Mouse (Mus musculus) hindbrain, embryonic 13.5 days (tissue): ENCODE measurements around the gene Cyp2w1. TPM values are rescaled to one million over a fixed set of nuclear protein-coding genes. Genes with fewer than 3 reads are reported as not detected.

Experiments used
- ATAC-seq: fragments of 200-750 bp; cut with Nextera tagmentation; 2 replicates; pipeline ENCODE4 v1.8.0; 2017; ENCODE audit warnings: moderate TSS enrichment; ENCODE audit not compliant: low FRiP score
- H3K27ac ChIP-seq: fragments of 300-500 bp; sonication (generic); 2 replicates; pipeline ENCODE4 v1.5.1; 2015; ENCODE audit warnings: inconsistent platforms, mild to moderate bottlenecking, moderate library complexity
- H3K27me3 ChIP-seq: fragments of 300-500 bp; sonication (generic); 2 replicates; pipeline ENCODE4 v1.6.1; 2015; ENCODE audit warnings: mild to moderate bottlenecking, inconsistent platforms
- H3K36me3 ChIP-seq: fragments of 300-500 bp; sonication (generic); 2 replicates; pipeline ENCODE4 v1.6.1; 2015; ENCODE audit warnings: mild to moderate bottlenecking, inconsistent platforms
- H3K4me1 ChIP-seq: fragments of 300-500 bp; sonication (generic); replicated peaks from 2 replicates; pipeline ENCODE4 v1.6.1; 2015; ENCODE audit warnings: inconsistent platforms
- H3K4me2 ChIP-seq: fragments of 300-500 bp; sonication (generic); 2 replicates; pipeline ENCODE4 v1.6.1; 2015; ENCODE audit warnings: inconsistent platforms, mild to moderate bottlenecking, moderate library complexity
- H3K4me3 ChIP-seq: fragments of 300-500 bp; sonication (generic); 2 replicates; pipeline ENCODE4 v1.5.1; 2015; ENCODE audit warnings: mild to moderate bottlenecking, inconsistent platforms
- H3K9ac ChIP-seq: fragments of 300-500 bp; sonication (generic); 2 replicates; pipeline ENCODE4 v1.6.1; 2015; ENCODE audit warnings: mild to moderate bottlenecking, inconsistent platforms
- H3K9me3 ChIP-seq: fragments of 300-500 bp; sonication (generic); 2 replicates; pipeline ENCODE4 v1.6.1; 2016; ENCODE audit warnings: inconsistent platforms
- WGBS: fragments of 180-500 bp; shearing (Covaris S2); methylation state at CpG from one replicate; pipeline ENCODE4 v1.1.7; 2015; 5-methylcytosine and 5-hydroxymethylcytosine counted together
- microRNA counts: library from miRNA; unstranded; fragments of <30 nt; microRNA quantifications from one replicate; lab custom pipeline; 2016
- microRNA-seq: library from miRNA; unstranded; fragments of <30 nt; microRNA quantifications from one replicate; pipeline ENCODE4, GENCODE M21; 2016
- polyA plus RNA-seq: library from polyadenylated mRNA; unstranded; fragments of >200 nt; fragmentation: Nextera tagmentation; extraction: Ambion mirVana; gene quantifications from 2 replicates; pipeline ENCODE4 v1.2.1, GENCODE M21; 2015

The Cyp2w1 gene
- polyA plus RNA-seq, 1 experiment from 2014 or later: not detected

DNA sequence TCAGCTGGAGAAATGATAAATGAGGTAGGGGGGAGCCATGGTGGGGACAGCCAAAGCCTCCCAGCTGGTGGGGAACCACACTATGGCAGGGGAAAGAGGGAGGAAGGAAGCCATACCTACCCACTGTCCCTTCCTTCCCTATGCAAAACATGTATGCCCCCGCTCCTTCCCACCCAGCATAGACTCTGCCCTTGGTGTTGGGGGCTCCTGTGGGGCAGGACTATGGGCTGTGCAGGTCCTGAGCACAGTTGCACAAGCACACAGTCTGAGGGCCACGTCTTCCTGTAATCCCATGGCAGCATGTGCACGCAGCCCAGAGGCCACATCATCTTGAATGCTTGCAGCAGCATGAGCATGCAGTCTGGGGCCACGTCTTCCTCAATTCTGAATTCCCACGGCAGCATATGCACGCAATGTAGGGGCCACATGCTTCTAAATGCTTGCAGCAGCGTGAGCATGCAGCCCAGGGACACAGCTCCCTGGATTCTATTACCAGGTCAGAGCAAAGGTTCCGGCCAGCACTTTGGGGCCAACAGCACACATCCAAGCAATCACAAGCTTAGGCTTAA, 51.4 kb downstream of the Cyp2w1 start:
- no peak overlapping the region for H3K27ac ChIP-seq
- H3K4me2 ChIP-seq: no peak overlapping the region
- WGBS: 91% methylated on average over 8 of the region's 8 CpGs
- H3K9me3 ChIP-seq: no peaks in the 10 kb centered on the region
- no peaks in the 10 kb centered on the region for H3K36me3 ChIP-seq
- H3K27me3 ChIP-seq: no peaks in the 10 kb centered on the region
- ATAC-seq: no peak
- no peak overlapping the region for H3K4me3 ChIP-seq
- no peak overlapping the region for H3K9ac ChIP-seq
- peaks cover 27% of the 10 kb centered on the region for H3K4me1 ChIP-seq

DNA sequence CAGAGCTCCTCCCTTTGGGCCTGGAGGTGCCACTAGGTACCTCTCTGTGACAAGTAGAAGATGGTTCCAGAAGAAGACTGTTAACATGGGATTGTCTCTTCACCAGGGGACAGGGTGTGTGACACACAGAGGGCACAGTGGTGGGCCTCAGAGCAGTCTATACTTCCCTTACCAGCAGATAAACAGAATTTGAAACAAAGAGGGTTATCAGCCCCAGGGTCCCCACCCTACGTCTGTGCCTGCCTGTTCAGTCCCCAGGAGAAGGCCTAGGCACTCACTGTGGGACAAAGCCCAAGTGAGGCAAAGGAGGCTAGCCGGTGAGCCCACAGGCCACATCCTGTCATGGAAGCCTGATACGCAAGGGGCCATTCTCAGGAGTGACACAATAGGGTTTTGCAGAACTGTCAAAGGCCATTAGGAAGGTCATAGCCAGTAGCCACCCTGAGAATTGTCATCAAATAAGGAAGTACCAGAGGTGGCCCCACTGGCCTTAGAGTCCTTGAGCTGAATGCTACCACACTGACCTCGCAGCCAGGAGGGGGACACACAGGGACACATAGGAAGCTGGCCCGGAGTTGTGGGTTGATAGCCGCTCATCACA, 52.5 kb downstream of the Cyp2w1 start, which contains the start of gene C130050O18Rik:
C130050O18Rik (plus strand) TSS at position 480 of the 601 bp plus-strand sequence.
- Histone ChIP-seq H3K9me3 (no peaks in the 10 kb centered on the region), H3K4me3 (no peak within 1 kb of the TSS), H3K4me1 (peaks cover 32% of the 10 kb centered on the region), H3K4me2 (no peak within 1 kb of the TSS), H3K27ac (peak within 1 kb of the TSS; percentile 48; the same call in 1 of the 2 replicates), H3K36me3 (no peaks in the 10 kb centered on the region), H3K27me3 (no peaks in the 10 kb centered on the region), H3K9ac (no peak within 1 kb of the TSS)
- no peak for ATAC-seq
- 81% methylated on average over 6 of the region's 6 CpGs for WGBS

DNA sequence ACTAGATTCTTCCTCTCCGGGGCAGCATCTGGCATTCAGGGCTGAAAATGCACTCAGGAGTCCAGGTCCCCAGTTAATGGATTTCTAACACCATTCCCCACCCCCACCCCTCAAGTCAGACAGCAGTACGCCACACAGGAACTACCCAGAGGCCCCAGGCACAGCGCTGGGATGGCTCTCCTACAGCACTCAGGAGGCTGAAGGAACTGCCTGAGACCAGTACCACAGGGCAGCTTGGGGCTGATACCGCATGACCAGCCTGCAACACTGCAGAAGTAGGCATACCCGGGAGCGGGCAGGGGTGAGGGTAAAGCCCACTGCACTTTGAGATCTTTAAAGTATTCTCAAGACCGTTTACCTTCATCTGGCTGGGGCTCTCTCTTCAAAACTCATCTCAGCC, 53.1 kb downstream of the Cyp2w1 start:
- Histone ChIP-seq H3K36me3 (no peaks in the 10 kb centered on the region), H3K4me2 (no peak overlapping the region), H3K27me3 (no peaks in the 10 kb centered on the region), H3K9ac (no peak overlapping the region), H3K4me3 (no peak overlapping the region), H3K4me1 (peaks cover 32% of the 10 kb centered on the region), H3K9me3 (no peaks in the 10 kb centered on the region), H3K27ac (peak overlapping the region; percentile 48; the same call in 1 of the 2 replicates)
- no peak for ATAC-seq
- WGBS: 75% methylated on average over 7 of the region's 7 CpGs

DNA sequence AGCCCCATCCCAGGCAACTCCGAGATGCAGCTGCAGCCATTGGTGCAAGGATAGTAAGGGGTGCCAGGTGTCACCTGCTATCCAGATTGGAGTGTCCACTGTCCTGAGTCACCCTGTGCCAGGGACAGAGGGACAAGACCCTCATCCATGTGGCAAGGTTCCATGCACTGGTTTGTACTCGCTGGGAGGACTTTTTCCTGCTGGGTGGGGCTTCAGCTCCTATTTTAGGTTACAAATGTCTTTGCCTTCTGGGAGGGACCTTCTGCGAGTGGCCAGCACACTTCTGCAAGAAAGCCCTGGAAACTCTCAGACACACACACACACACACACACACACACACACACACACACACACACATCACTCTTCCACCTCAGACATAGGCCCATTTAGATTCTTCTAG, 53.5 kb downstream of the Cyp2w1 start:
- Histone ChIP-seq H3K4me3 (no peak overlapping the region), H3K4me2 (no peak overlapping the region), H3K27ac (peak overlapping the region; percentile 48; the same call in 1 of the 2 replicates), H3K4me1 (peaks cover 32% of the 10 kb centered on the region), H3K9me3 (no peaks in the 10 kb centered on the region), H3K9ac (no peak overlapping the region), H3K27me3 (no peaks in the 10 kb centered on the region), H3K36me3 (no peaks in the 10 kb centered on the region)
- ATAC-seq: no peak
- 85% methylated on average over 3 of the region's 3 CpGs for WGBS

MicroRNAs within 50 kb of the gene (microRNA counts, 519-probe panel; counts per million panel counts)
- microRNA mmu-miR-339-3p (lab: Ali Mortazavi, UCI) (51.3 counts per million), microRNA mmu-miR-339-5p (lab: Ali Mortazavi, UCI) (51.3 counts per million)

Small RNA genes lying within 50 kb of the gene (microRNA-seq; reads per million reads assigned to microRNA genes)
- 337 reads per million, percentile 64 among the genes with 10 or more reads in this experiment for gene Mir339

Other genes with a start within 250 kb of the Cyp2w1 start
- gene Prkar1b, start 202.6 kb upstream of the Cyp2w1 start, polyA plus RNA-seq: 179 and 194 TPM in 2 replicates
- gene Dnaaf5, start 202.4 kb upstream of the Cyp2w1 start, polyA plus RNA-seq: 3.1 and 3.7 TPM in 2 replicates
- 43.6 and 44.7 TPM in 2 replicates for gene Sun1, start 152.0 kb upstream of the Cyp2w1 start, polyA plus RNA-seq
- 113 TPM in 2 replicates for gene Get4, start 100.3 kb upstream of the Cyp2w1 start, polyA plus RNA-seq
- gene Adap1, start 27.0 kb upstream of the Cyp2w1 start, polyA plus RNA-seq: 24.9 and 26.5 TPM in 2 replicates
- 116 and 124 TPM in 2 replicates for gene Cox19, start 1.2 kb upstream of the Cyp2w1 start, polyA plus RNA-seq
- 1.6 and 2.4 TPM in 2 replicates for gene Gpr146, start 25.1 kb downstream of the Cyp2w1 start, polyA plus RNA-seq
- 0.13 and 0.22 TPM in 2 replicates for gene C130050O18Rik, start 52.7 kb downstream of the Cyp2w1 start, polyA plus RNA-seq
- gene Gper1, start 70.5 kb downstream of the Cyp2w1 start, polyA plus RNA-seq: 7.6 and 7.9 TPM in 2 replicates
- gene 3110082I17Rik, start 107.9 kb downstream of the Cyp2w1 start, polyA plus RNA-seq: 16.2 and 16.9 TPM in 2 replicates
- 13.1 and 13.3 TPM in 2 replicates for gene Zfand2a, start 131.9 kb downstream of the Cyp2w1 start, polyA plus RNA-seq
- 48.8 and 60.7 TPM in 2 replicates for gene Uncx, start 190.9 kb downstream of the Cyp2w1 start, polyA plus RNA-seq